In the genomic region with DNA sequence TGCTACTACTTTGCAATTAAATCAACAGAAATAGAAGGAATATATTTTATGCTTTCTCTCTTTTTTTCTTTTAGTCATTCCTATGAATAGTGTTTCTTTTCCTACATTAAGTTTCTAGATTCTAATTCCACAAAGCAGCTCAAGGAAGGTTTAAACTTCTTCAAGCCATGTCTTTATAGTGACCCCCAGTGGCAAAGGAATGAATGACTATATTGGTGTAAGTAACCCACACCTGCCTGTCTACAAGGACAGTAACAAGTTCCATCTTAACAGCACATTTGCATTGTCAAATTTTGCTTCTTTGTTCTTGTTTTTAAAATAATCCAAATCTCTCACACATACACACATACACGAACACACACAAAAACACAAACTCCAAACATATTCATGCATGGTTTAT, we compare ENCODE assay signal across 8 mouse cellular contexts.
DNase-seq lines count a peak whose midpoint lies in the region; ATAC-seq and TF ChIP-seq lines count a peak whose summit lies in the region.

No protein-coding gene starts in this region.

- DNase-seq in cerebellum, postnatal 14 days = peak; percentile 29 to 59
- DNase-seq in cerebellum, postnatal 36 days = no peak
- peak; percentile 91 for DNase-seq in lung, embryonic 14.5 days
- no peak for DNase-seq in lung, adult 18-20 months
- no peak for DNase-seq in adrenal gland, postnatal 4 days (ENCODE audit: low spot score in 2 of 2)
- no peak for DNase-seq in gastrocnemius, postnatal 25 days

- ATAC-seq in lung, embryonic 14.5 days (ENCODE audit: insufficient read depth) = no peak
- ATAC-seq in granulocyte monocyte progenitor cell, adult 5-6 weeks (replicated peaks; ENCODE audit: poor library complexity, severe bottlenecking) = peak; percentile 63
- peak; percentile 76 for ATAC-seq in midbrain, embryonic 16.5 days

- H3K4me1 ChIP-seq in lung, embryonic 14.5 days (ENCODE audit: insufficient read depth) = no peaks in the 10 kb centered on the region
- H3K4me1 ChIP-seq in midbrain, embryonic 16.5 days (ENCODE audit: control insufficient read depth, insufficient read depth, low read length) = no peaks in the 10 kb centered on the region

- no peak overlapping the region for H3K4me3 ChIP-seq in lung, embryonic 14.5 days (ENCODE audit: low read depth, low read length)
- no peak overlapping the region for H3K4me3 ChIP-seq in midbrain, embryonic 16.5 days (ENCODE audit: low read depth, low read length)

- H3K4me2 ChIP-seq in lung, embryonic 14.5 days = no peak overlapping the region
- no peak overlapping the region for H3K4me2 ChIP-seq in midbrain, embryonic 16.5 days (ENCODE audit: low read length)

- WGBS in lung, embryonic 14.5 days = 27% methylated on average over 1 of the region's 1 CpGs
- WGBS in midbrain, embryonic 16.5 days = 28% methylated on average over 1 of the region's 1 CpGs

- H3K27ac ChIP-seq in lung, embryonic 14.5 days (ENCODE audit: low read depth) = no peak overlapping the region
- H3K27ac ChIP-seq in midbrain, embryonic 16.5 days (ENCODE audit: low read length) = no peak overlapping the region

- TF ChIP-seq CTCF in lung, embryonic 14.5 days (IDR thresholded peaks at IDR 0.05; ENCODE audit: low read depth) = peak; percentile 81

- H3K9ac ChIP-seq in lung, embryonic 14.5 days = no peak overlapping the region
- H3K9ac ChIP-seq in midbrain, embryonic 16.5 days (ENCODE audit: low read depth, low read length) = no peak overlapping the region

- H3K27me3 ChIP-seq in lung, embryonic 14.5 days (ENCODE audit: insufficient read depth, low read length) = no peaks in the 10 kb centered on the region
- H3K27me3 ChIP-seq in midbrain, embryonic 16.5 days (ENCODE audit: control insufficient read depth, insufficient read depth, low read depth, low read length) = no peaks in the 10 kb centered on the region

- H3K36me3 ChIP-seq in lung, embryonic 14.5 days (ENCODE audit: insufficient read depth) = no peaks in the 10 kb centered on the region
- H3K36me3 ChIP-seq in midbrain, embryonic 16.5 days (ENCODE audit: control insufficient read depth, insufficient read depth, low read length) = no peaks in the 10 kb centered on the region

- H3K9me3 ChIP-seq in lung, embryonic 14.5 days (ENCODE audit: low read depth, low read length) = no peaks in the 10 kb centered on the region
- no peaks in the 10 kb centered on the region for H3K9me3 ChIP-seq in midbrain, embryonic 16.5 days (replicated peaks; ENCODE audit: control insufficient read depth, low read length, poor library complexity, severe bottlenecking)

Comparison
In these comparisons a context has a peak if more than half of its experiments do, and no peak if none do; other contexts are left out.
1. DNase-seq: peak in cerebellum, postnatal 14 days (2 of 2) and lung, embryonic 14.5 days (single experiment); none in cerebellum, postnatal 36 days (0 of 2), lung, adult 18-20 months (0 of 2), adrenal gland, postnatal 4 days (0 of 2) and gastrocnemius, postnatal 25 days (single experiment).